Mouse (Mus musculus): ENCODE measurements around the gene Gm44502. TPM values are rescaled to one million over a fixed set of nuclear protein-coding genes. Genes with fewer than 3 reads are reported as not detected.

Gm44502 gene
- polyA plus RNA-seq, 1 experiment from 2014 or later: 0.19 TPM

GRCm38 (mm10) chr15:89459821-89460220 is 30.3 kb upstream of the Gm44502 start:
- 53% methylated on average over 7 of the region's 7 CpGs for WGBS (ENCODE audit: insufficient replicate concordance)
- no peak overlapping the region for H3K9ac ChIP-seq (ENCODE audit: low read depth, low read length)
- H3K27ac ChIP-seq (ENCODE audit: low read length): no peak overlapping the region
- no peak overlapping the region for H3K4me2 ChIP-seq (ENCODE audit: low read depth, low read length)
- no peak for ATAC-seq (ENCODE audit: low read depth)
- H3K4me3 ChIP-seq (ENCODE audit: low read depth, low read length): no peak overlapping the region
- no peaks in the 10 kb centered on the region for H3K4me1 ChIP-seq (ENCODE audit: control insufficient read depth, low read depth, low read length)
- no peaks in the 10 kb centered on the region for H3K36me3 ChIP-seq (ENCODE audit: control insufficient read depth, insufficient read depth)
- no peaks in the 10 kb centered on the region for H3K9me3 ChIP-seq (replicated peaks; ENCODE audit: control insufficient read depth, low read length)
- H3K27me3 ChIP-seq (ENCODE audit: control insufficient read depth, insufficient read depth, low read depth, low read length): peaks cover 11% of the 10 kb centered on the region

DNA sequence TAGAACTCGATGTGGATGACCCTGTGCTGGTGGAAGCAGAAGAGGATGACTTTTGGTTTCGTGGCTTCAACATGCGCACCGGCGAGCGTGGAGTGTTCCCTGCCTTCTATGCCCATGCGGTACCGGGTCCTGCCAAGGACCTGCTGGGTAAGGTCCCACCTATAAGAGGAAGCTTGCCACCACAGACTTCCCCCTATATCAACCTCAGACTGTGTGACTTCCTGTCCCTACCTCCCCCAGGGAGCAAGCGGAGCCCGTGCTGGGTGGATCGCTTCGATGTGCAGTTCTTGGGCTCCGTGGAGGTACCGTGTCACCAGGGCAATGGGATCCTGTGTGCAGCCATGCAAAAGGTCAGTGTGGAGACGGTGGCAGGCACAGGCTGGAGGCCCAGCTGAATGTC is 29.4 kb upstream of the Gm44502 start:
- no peak overlapping the region for H3K27ac ChIP-seq (ENCODE audit: low read length)
- ATAC-seq (ENCODE audit: low read depth): no peak
- peaks cover 3% of the 10 kb centered on the region for H3K4me1 ChIP-seq (ENCODE audit: control insufficient read depth, low read depth, low read length)
- H3K4me3 ChIP-seq (ENCODE audit: low read depth, low read length): no peak overlapping the region
- H3K36me3 ChIP-seq (ENCODE audit: control insufficient read depth, insufficient read depth): no peaks in the 10 kb centered on the region
- H3K27me3 ChIP-seq (ENCODE audit: control insufficient read depth, insufficient read depth, low read depth, low read length): peaks cover 20% of the 10 kb centered on the region
- no peak overlapping the region for H3K9ac ChIP-seq (ENCODE audit: low read depth, low read length)
- no peak overlapping the region for H3K4me2 ChIP-seq (ENCODE audit: low read depth, low read length)
- 25% methylated on average over 15 of the region's 15 CpGs for WGBS (ENCODE audit: insufficient replicate concordance)
- H3K9me3 ChIP-seq (replicated peaks; ENCODE audit: control insufficient read depth, low read length): no peaks in the 10 kb centered on the region

GRCm38 (mm10) chr15:89455642-89456041 is 26.1 kb upstream of the Gm44502 start:
- Histone ChIP-seq H3K9ac (ENCODE audit: low read depth, low read length) (no peak overlapping the region), H3K27me3 (ENCODE audit: control insufficient read depth, insufficient read depth, low read depth, low read length) (peaks cover 30% of the 10 kb centered on the region), H3K4me2 (ENCODE audit: low read depth, low read length) (no peak overlapping the region), H3K9me3 (replicated peaks; ENCODE audit: control insufficient read depth, low read length) (no peaks in the 10 kb centered on the region), H3K4me3 (ENCODE audit: low read depth, low read length) (no peak overlapping the region), H3K36me3 (ENCODE audit: control insufficient read depth, insufficient read depth) (no peaks in the 10 kb centered on the region), H3K27ac (ENCODE audit: low read length) (no peak overlapping the region), H3K4me1 (ENCODE audit: control insufficient read depth, low read depth, low read length) (peaks cover 5% of the 10 kb centered on the region)
- 52% methylated on average over 6 of the region's 6 CpGs for WGBS (ENCODE audit: insufficient replicate concordance)
- no peak for ATAC-seq (ENCODE audit: low read depth)

DNA sequence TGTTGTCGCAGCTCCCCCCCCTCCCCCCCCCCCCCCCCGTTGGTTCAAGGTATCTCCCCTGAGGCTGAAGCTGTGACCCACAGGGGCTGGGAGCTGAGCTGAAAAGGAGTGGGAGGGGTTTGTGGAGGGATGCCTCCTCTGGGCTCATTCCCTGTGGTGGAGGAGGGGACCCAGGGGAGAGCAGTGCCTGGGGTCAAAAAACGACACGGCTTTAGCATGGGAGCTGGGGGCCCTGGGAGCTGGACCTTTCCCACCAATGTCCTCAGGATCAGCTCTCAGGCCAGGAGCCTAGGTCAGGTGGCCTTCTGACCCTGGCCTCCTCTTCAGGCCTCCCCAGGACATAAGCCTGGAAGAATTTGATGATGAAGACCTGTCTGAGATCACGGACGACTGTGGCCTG is 25.4 kb upstream of the Gm44502 start:
- Histone ChIP-seq H3K4me2 (ENCODE audit: low read depth, low read length) (no peak overlapping the region), H3K4me3 (ENCODE audit: low read depth, low read length) (no peak overlapping the region), H3K27ac (ENCODE audit: low read length) (no peak overlapping the region), H3K9me3 (replicated peaks; ENCODE audit: control insufficient read depth, low read length) (no peaks in the 10 kb centered on the region), H3K36me3 (ENCODE audit: control insufficient read depth, insufficient read depth) (no peaks in the 10 kb centered on the region), H3K9ac (ENCODE audit: low read depth, low read length) (no peak overlapping the region), H3K4me1 (ENCODE audit: control insufficient read depth, low read depth, low read length) (peaks cover 5% of the 10 kb centered on the region), H3K27me3 (ENCODE audit: control insufficient read depth, insufficient read depth, low read depth, low read length) (peaks cover 30% of the 10 kb centered on the region)
- WGBS (ENCODE audit: insufficient replicate concordance): 30% methylated on average over 4 of the region's 6 CpGs
- no peak for ATAC-seq (ENCODE audit: low read depth)

- peaks cover 5% of the 10 kb centered on the region for H3K4me1 ChIP-seq (ENCODE audit: control insufficient read depth, low read depth, low read length)
- peak within 1 kb of the TSS; percentile 56 for H3K4me2 ChIP-seq (ENCODE audit: low read depth, low read length)
- 1% methylated on average over 52 of the region's 53 CpGs for WGBS (ENCODE audit: insufficient replicate concordance)
- peak within 1 kb of the TSS; percentile 33 for H3K4me3 ChIP-seq (ENCODE audit: low read depth, low read length)
- no peaks in the 10 kb centered on the region for H3K9me3 ChIP-seq (replicated peaks; ENCODE audit: control insufficient read depth, low read length)
- H3K27me3 ChIP-seq (ENCODE audit: control insufficient read depth, insufficient read depth, low read depth, low read length): peaks cover 29% of the 10 kb centered on the region
- no peak within 1 kb of the TSS for H3K27ac ChIP-seq (ENCODE audit: low read length)
- no peak for ATAC-seq (ENCODE audit: low read depth)
- H3K36me3 ChIP-seq (ENCODE audit: control insufficient read depth, insufficient read depth): no peaks in the 10 kb centered on the region
- H3K9ac ChIP-seq (ENCODE audit: low read depth, low read length): no peak within 1 kb of the TSS
These were observed 24.5 kb upstream of the Gm44502 start, which contains the start of gene Mapk8ip2 for GRCm38 (mm10) chr15:89453865-89454478. TSS of gene Mapk8ip2 (plus strand) at chr15:89453913.

- H3K4me2 ChIP-seq (ENCODE audit: low read depth, low read length): no peak overlapping the region
- no peak overlapping the region for H3K4me3 ChIP-seq (ENCODE audit: low read depth, low read length)
- H3K4me1 ChIP-seq (ENCODE audit: control insufficient read depth, low read depth, low read length): peaks cover 5% of the 10 kb centered on the region
- no peak overlapping the region for H3K27ac ChIP-seq (ENCODE audit: low read length)
- no peaks in the 10 kb centered on the region for H3K9me3 ChIP-seq (replicated peaks; ENCODE audit: control insufficient read depth, low read length)
- WGBS (ENCODE audit: insufficient replicate concordance): 5% methylated on average over 24 of the region's 24 CpGs
- peaks cover 23% of the 10 kb centered on the region for H3K27me3 ChIP-seq (ENCODE audit: control insufficient read depth, insufficient read depth, low read depth, low read length)
- 0 out of 2 replicates have a peak, but pooled peaks have one; percentile 16 for ATAC-seq (ENCODE audit: low read depth)
- H3K9ac ChIP-seq (ENCODE audit: low read depth, low read length): no peak overlapping the region
- no peaks in the 10 kb centered on the region for H3K36me3 ChIP-seq (ENCODE audit: control insufficient read depth, insufficient read depth)
These were observed 23.7 kb upstream of the Gm44502 start for GRCm38 (mm10) chr15:89452906-89453864.

GRCm38 (mm10) chr15:89442486-89443070 is 13.1 kb upstream of the Gm44502 start:
- Histone ChIP-seq H3K27ac (ENCODE audit: low read length) (no peak overlapping the region), H3K36me3 (ENCODE audit: control insufficient read depth, insufficient read depth) (no peaks in the 10 kb centered on the region), H3K4me1 (ENCODE audit: control insufficient read depth, low read depth, low read length) (no peaks in the 10 kb centered on the region), H3K4me2 (ENCODE audit: low read depth, low read length) (no peak overlapping the region), H3K9ac (ENCODE audit: low read depth, low read length) (no peak overlapping the region), H3K4me3 (ENCODE audit: low read depth, low read length) (no peak overlapping the region), H3K9me3 (replicated peaks; ENCODE audit: control insufficient read depth, low read length) (no peaks in the 10 kb centered on the region), H3K27me3 (ENCODE audit: control insufficient read depth, insufficient read depth, low read depth, low read length) (no peaks in the 10 kb centered on the region)
- 34% methylated on average over 8 of the region's 8 CpGs for WGBS (ENCODE audit: insufficient replicate concordance)
- no peak for ATAC-seq (ENCODE audit: low read depth)

- Histone ChIP-seq H3K9ac (ENCODE audit: low read depth, low read length) (no peak overlapping the region), H3K36me3 (ENCODE audit: control insufficient read depth, insufficient read depth) (no peaks in the 10 kb centered on the region), H3K27ac (ENCODE audit: low read length) (no peak overlapping the region), H3K4me2 (ENCODE audit: low read depth, low read length) (no peak overlapping the region), H3K27me3 (ENCODE audit: control insufficient read depth, insufficient read depth, low read depth, low read length) (no peaks in the 10 kb centered on the region), H3K4me3 (ENCODE audit: low read depth, low read length) (no peak overlapping the region), H3K9me3 (replicated peaks; ENCODE audit: control insufficient read depth, low read length) (no peaks in the 10 kb centered on the region), H3K4me1 (ENCODE audit: control insufficient read depth, low read depth, low read length) (peaks cover 5% of the 10 kb centered on the region)
- ATAC-seq (ENCODE audit: low read depth): no peak
- WGBS (ENCODE audit: insufficient replicate concordance): 63% methylated on average over 5 of the region's 5 CpGs
These were observed 6.4 kb upstream of the Gm44502 start for GRCm38 (mm10) chr15:89435878-89436277.

Measured in liver, embryonic 16.5 days (tissue).